ENCODE assay signal across 9 mouse cellular contexts in the genomic region with DNA sequence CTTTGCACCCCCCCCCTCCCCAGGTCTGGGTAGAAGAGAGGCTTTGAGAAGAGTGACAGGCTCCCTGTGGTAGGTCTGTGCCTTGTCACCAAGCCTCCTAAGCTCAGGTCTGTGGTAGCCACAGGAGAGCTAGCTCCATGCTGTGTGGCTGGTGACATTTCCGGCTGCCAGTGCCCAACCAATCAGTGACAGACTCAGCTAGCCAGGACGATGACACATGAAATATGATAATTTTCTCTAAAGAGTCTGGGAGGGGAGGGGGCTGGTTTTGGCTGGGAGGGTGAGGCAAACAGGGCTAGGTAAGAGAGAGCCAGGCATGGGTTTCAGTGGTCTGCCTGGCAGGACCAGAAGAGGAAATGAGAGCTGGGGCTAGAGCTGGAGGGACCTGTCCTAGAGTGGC.
A peak's percentile ranks its signal among the peaks of the same experiment; 100 is the strongest.
DNase-seq lines count a peak whose midpoint lies in the region; ATAC-seq lines count a peak whose summit lies in the region.
"Had no signal": no experiment of that assay in that cellular context is flagged by ENCODE, and none has a peak within 500 bp of the region (broad histone marks: within the 10 kb centered on the region; RNA-seq: fewer than 3 reads in every experiment).

No protein-coding gene starts in this region.

- WGBS in liver, embryonic 11.5 days: 5% methylated on average over 2 of the region's 2 CpGs
- WGBS in liver, embryonic 12.5 days (ENCODE audit: insufficient replicate concordance): 11% methylated on average over 2 of the region's 2 CpGs

- intact Hi-C loops in heart, postnatal 36 days (cut with DNase I): no loop called here

- no peak overlapping the region for H3K27ac ChIP-seq in liver, embryonic 11.5 days (ENCODE audit: low read depth, low read length)
- H3K27ac ChIP-seq in liver, embryonic 12.5 days: no peak overlapping the region
- H3K27ac ChIP-seq: neural tube, embryonic 12.5 days had no signal

- ATAC-seq in liver, embryonic 11.5 days (replicated peaks; ENCODE audit: low FRiP score): peak; percentile 39
- 0 out of 2 replicates have a peak, but pooled peaks have one; percentile 35 for ATAC-seq in liver, embryonic 12.5 days

- no peak for DNase-seq in liver, embryonic 11.5 days (ENCODE audit: low spot score)
- no peak for DNase-seq in liver
- peak; percentile 89 for DNase-seq in cerebellum, adult 11-12 months
- peak; percentile 27 to 68 for DNase-seq in frontal cortex, adult 2 months (ENCODE audit: extremely low spot score in 1 of 2, low spot score in 1 of 2)
- peak; percentile 50 for DNase-seq in right cerebral cortex, postnatal 25 days
- no peak for DNase-seq in c-Kit-positive CD71-positive TER-119-positive erythroid progenitor cells, embryonic 14.5 days (ENCODE audit: low spot score)
- DNase-seq in heart, postnatal 36 days: no peak

- no peaks in the 10 kb centered on the region for H3K36me3 ChIP-seq in liver, embryonic 11.5 days (ENCODE audit: control insufficient read depth, insufficient read depth, low read length)
- H3K36me3 ChIP-seq in liver, embryonic 12.5 days: no peaks in the 10 kb centered on the region
- H3K36me3 ChIP-seq: neural tube, embryonic 12.5 days had no signal

- peaks cover 9% of the 10 kb centered on the region; the same call in 1 of the 2 replicates for H3K4me1 ChIP-seq in liver, embryonic 11.5 days (replicated peaks; ENCODE audit: control insufficient read depth, insufficient read depth, low read length)
- peaks cover 30% of the 10 kb centered on the region for H3K4me1 ChIP-seq in liver, embryonic 12.5 days

- peaks cover 31% of the 10 kb centered on the region for H3K27me3 ChIP-seq in liver, embryonic 11.5 days (replicated peaks; ENCODE audit: control insufficient read depth, insufficient read depth, low read length)
- H3K27me3 ChIP-seq in liver, embryonic 12.5 days (replicated peaks): peaks cover 60% of the 10 kb centered on the region

- H3K9me3 ChIP-seq in liver, embryonic 11.5 days (ENCODE audit: control insufficient read depth, low read length): no peaks in the 10 kb centered on the region
- no peaks in the 10 kb centered on the region for H3K9me3 ChIP-seq in liver, embryonic 12.5 days (replicated peaks)
- H3K9me3 ChIP-seq: neural tube, embryonic 12.5 days had no signal

- H3K4me2 ChIP-seq in liver, embryonic 11.5 days: no peak overlapping the region
- H3K4me2 ChIP-seq in liver, embryonic 12.5 days: no peak overlapping the region

- no peak overlapping the region for H3K9ac ChIP-seq in liver, embryonic 11.5 days (ENCODE audit: low read depth, low read length)
- H3K9ac ChIP-seq in liver, embryonic 12.5 days: no peak overlapping the region
- H3K9ac ChIP-seq: neural tube, embryonic 12.5 days had no signal

- no peak overlapping the region for H3K4me3 ChIP-seq in liver, embryonic 11.5 days (ENCODE audit: low read depth, low read length)
- no peak overlapping the region for H3K4me3 ChIP-seq in liver, embryonic 12.5 days
- H3K4me3 ChIP-seq: neural tube, embryonic 12.5 days had no signal

Comparison
In these comparisons a context has a peak if more than half of its experiments do, and no peak if none do; other contexts are left out.
1. DNase-seq: peak in cerebellum, adult 11-12 months (single experiment), frontal cortex, adult 2 months (2 of 2) and right cerebral cortex, postnatal 25 days (single experiment); none in liver, embryonic 11.5 days (single experiment), liver (single experiment), c-Kit-positive CD71-positive TER-119-positive erythroid progenitor cells, embryonic 14.5 days (single experiment) and heart, postnatal 36 days (0 of 2).